Mouse (Mus musculus): Measurements from ENCODE around the gene Uimc1. TPM values are rescaled to one million over a fixed set of nuclear protein-coding genes. Genes with fewer than 3 reads are reported as not detected.
A peak's percentile ranks its signal among the peaks of the same experiment; 100 is the strongest.

Gene Uimc1
- polyA plus RNA-seq, 1 experiment, result 1.5 TPM

DNA sequence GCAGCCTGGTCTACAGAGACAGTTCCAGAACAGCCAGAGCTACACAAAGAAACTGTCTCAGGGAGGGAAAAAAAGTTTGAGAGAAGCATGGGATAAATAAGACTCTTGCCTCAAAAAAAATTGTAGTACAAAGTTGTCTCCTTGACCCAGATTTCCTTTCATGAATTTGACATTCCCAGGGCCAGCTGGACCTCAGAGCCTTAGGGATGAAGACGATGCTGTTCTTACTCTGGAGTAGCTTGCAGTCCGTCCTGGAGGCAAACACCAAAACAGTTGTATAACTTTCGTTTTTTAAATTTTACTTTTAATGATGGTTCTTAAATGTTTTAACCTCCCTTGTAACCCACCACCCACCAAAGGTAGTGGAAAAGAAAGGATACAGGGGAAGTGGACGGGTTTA is 7.0 kb upstream of the Uimc1 start:
- Histone ChIP-seq H3K4me3 (ENCODE audit: low read depth, low read length) (no peak overlapping the region), H3K27me3 (ENCODE audit: control insufficient read depth, insufficient read depth, low read length) (no peaks in the 10 kb centered on the region), H3K27ac (ENCODE audit: insufficient read depth, low read depth, low read length) (peak overlapping the region; percentile 45), H3K36me3 (ENCODE audit: control insufficient read depth, insufficient read depth, low read length) (no peaks in the 10 kb centered on the region), H3K4me1 (ENCODE audit: control insufficient read depth, insufficient read depth, insufficient read length, low read length) (peaks cover 4% of the 10 kb centered on the region; the same call in 1 of the 2 replicates)
- 89% methylated on average over 4 of the region's 4 CpGs for WGBS
- no peak for TF ChIP-seq POLR2A (IDR thresholded peaks at IDR 0.05; ENCODE audit: low read depth, low read length)
- no peak for TF ChIP-seq CTCF (IDR thresholded peaks at IDR 0.05; ENCODE audit: extremely low read depth, insufficient read length, insufficient replicate concordance, low read depth, low read length)

DNA sequence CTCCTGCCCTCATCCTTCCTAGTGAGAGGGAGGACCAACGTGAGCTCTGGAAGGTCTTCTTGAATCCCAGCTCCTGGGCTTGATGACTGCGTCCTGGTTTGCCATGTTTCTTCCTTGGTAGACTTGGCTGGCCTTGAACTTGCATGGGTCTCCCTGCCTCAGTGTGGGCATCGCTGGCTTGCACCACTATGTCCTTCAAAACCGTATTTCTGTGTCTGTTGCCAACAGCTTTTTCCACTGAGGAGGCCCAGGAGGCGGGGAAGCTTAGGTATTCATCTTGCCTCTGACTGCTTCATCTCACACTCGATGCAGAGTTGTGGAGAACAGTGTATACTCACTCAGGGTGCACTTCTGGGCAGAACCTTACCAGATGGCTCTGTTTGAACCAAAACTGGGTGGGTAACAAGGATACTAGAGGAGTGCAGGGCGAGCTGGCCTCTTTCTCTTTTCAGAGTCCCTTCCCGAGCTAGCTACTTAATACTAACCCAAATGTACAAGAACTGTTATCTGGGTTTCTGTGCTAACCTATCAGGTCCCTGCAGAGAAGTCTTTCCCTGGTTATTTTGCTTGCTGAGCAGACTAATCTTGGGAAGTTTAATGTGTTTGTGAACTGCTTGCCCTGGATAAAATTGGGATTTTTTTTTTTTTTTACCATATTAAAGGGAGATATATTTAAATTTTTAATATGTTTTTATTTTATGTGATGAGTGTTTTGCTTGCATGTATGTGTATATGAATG is 6.0 kb upstream of the Uimc1 start:
- Histone ChIP-seq H3K27me3 (ENCODE audit: control insufficient read depth, insufficient read depth, low read length) (no peaks in the 10 kb centered on the region), H3K4me1 (ENCODE audit: control insufficient read depth, insufficient read depth, insufficient read length, low read length) (peaks cover 4% of the 10 kb centered on the region; the same call in 1 of the 2 replicates), H3K36me3 (ENCODE audit: control insufficient read depth, insufficient read depth, low read length) (no peaks in the 10 kb centered on the region), H3K4me3 (ENCODE audit: low read depth, low read length) (peak overlapping the region; percentile 94), H3K27ac (ENCODE audit: insufficient read depth, low read depth, low read length) (no peak overlapping the region)
- no peak for TF ChIP-seq CTCF (IDR thresholded peaks at IDR 0.05; ENCODE audit: extremely low read depth, insufficient read length, insufficient replicate concordance, low read depth, low read length)
- no peak for TF ChIP-seq POLR2A (IDR thresholded peaks at IDR 0.05; ENCODE audit: low read depth, low read length)
- 19% methylated on average over 8 of the region's 8 CpGs for WGBS

DNA sequence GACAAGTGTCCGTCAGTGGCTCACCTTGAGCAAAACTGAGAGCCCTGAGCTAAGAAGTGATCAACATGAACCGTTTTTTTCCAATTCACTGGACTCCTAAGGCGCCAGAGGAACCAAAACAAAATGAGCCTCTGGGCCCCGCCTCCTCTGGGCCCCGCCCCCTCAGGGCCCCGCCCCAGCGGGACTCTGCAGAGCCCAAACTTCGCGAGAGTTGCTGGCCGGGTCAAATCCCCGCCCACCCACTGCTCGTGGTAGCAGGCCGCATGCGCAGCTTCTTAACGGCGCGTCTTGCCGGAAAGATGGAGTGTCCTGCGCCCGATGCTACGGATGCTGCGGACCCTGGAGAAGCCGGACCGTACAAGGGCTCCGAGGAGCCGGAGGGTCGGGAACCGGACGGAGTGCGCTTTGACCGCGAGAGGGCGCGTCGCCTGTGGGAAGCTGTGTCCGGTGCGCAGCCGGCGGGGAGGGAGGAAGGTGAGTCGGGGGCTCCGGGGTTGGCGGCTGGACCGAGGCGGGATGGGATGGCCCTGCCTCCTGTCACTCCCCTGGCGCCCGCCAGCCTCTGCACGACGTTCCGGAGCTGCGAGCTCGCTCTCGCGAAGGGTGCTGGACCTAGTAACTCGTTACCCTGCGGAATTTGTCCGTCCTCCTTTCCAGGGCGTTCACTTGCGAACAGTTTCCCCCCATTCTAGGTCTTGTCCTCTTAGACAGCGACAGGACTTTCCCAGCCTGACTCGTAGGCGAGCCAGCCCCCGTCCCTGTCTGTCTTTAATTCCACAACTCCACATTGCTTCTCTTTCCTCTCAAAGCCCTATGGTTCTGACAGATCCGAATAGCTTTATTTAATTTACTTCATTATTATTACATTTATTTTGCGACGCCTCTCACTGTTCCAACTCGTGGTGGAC is 5.2 kb upstream of the Uimc1 start, which contains the start of gene Zfp346:
TSS of gene Zfp346 (plus strand) at position 267 of the 908 bp plus-strand sequence.
- WGBS, result 1% methylated on average over 66 of the region's 66 CpGs
- peak; percentile 32; the same call in 1 of the 2 replicates for TF ChIP-seq CTCF (IDR thresholded peaks at IDR 0.05; ENCODE audit: extremely low read depth, insufficient read length, insufficient replicate concordance, low read depth, low read length)
- peak; percentile 89 for TF ChIP-seq POLR2A (IDR thresholded peaks at IDR 0.05; ENCODE audit: low read depth, low read length)

GRCm38 (mm10) chr13:55103351-55103750 is 3.3 kb upstream of the Uimc1 start:
- Histone ChIP-seq H3K36me3 (ENCODE audit: control insufficient read depth, insufficient read depth, low read length) (no peaks in the 10 kb centered on the region), H3K27me3 (ENCODE audit: control insufficient read depth, insufficient read depth, low read length) (no peaks in the 10 kb centered on the region), H3K4me1 (ENCODE audit: control insufficient read depth, insufficient read depth, insufficient read length, low read length) (peaks cover 4% of the 10 kb centered on the region; the same call in 1 of the 2 replicates), H3K4me3 (ENCODE audit: low read depth, low read length) (no peak overlapping the region), H3K27ac (ENCODE audit: insufficient read depth, low read depth, low read length) (no peak overlapping the region)
- WGBS, result 61% methylated on average over 2 of the region's 2 CpGs
- TF ChIP-seq POLR2A (IDR thresholded peaks at IDR 0.05; ENCODE audit: low read depth, low read length), result no peak
- no peak for TF ChIP-seq CTCF (IDR thresholded peaks at IDR 0.05; ENCODE audit: extremely low read depth, insufficient read length, insufficient replicate concordance, low read depth, low read length)

More for the DNA sequence above, 5.2 kb upstream of the Uimc1 start, which contains the start of gene Zfp346:
- Histone ChIP-seq H3K4me1 (ENCODE audit: control insufficient read depth, insufficient read depth, insufficient read length, low read length) (peaks cover 4% of the 10 kb centered on the region; the same call in 1 of the 2 replicates), H3K27me3 (ENCODE audit: control insufficient read depth, insufficient read depth, low read length) (no peaks in the 10 kb centered on the region), H3K36me3 (ENCODE audit: control insufficient read depth, insufficient read depth, low read length) (no peaks in the 10 kb centered on the region), H3K27ac (ENCODE audit: insufficient read depth, low read depth, low read length) (peak within 1 kb of the TSS; percentile 8; the same call in 1 of the 2 replicates), H3K4me3 (ENCODE audit: low read depth, low read length) (peak within 1 kb of the TSS; percentile 94)

- Histone ChIP-seq H3K4me1 (ENCODE audit: control insufficient read depth, insufficient read depth, insufficient read length, low read length) (peaks cover 4% of the 10 kb centered on the region; the same call in 1 of the 2 replicates), H3K36me3 (ENCODE audit: control insufficient read depth, insufficient read depth, low read length) (no peaks in the 10 kb centered on the region), H3K27ac (ENCODE audit: insufficient read depth, low read depth, low read length) (no peak overlapping the region), H3K27me3 (ENCODE audit: control insufficient read depth, insufficient read depth, low read length) (no peaks in the 10 kb centered on the region), H3K4me3 (ENCODE audit: low read depth, low read length) (no peak overlapping the region)
- 95% methylated on average over 3 of the region's 3 CpGs for WGBS
- TF ChIP-seq POLR2A (IDR thresholded peaks at IDR 0.05; ENCODE audit: low read depth, low read length) (no peak), CTCF (IDR thresholded peaks at IDR 0.05; ENCODE audit: extremely low read depth, insufficient read length, insufficient replicate concordance, low read depth, low read length) (no peak)
Observed at GRCm38 (mm10) chr13:55102366-55102765, 2.3 kb upstream of the Uimc1 start.

DNA sequence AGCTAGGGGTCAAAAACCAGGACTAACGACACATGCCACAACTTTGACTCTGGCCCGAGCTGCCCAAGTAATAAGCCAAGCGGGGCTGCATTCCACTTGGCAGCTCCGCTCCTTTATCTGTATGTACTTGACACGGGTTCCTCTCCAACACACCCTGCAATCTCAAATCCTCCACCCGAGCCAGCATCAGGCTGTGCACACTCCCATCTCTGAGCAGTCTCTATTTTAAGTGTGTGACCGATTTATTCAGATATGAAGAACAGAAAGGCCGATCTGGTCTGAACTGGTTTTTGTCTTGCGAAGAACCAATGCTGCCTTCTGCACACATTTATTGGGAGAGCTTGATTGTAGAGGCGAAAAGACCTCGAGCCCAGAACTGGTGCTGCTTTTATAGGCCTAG is 1.5 kb upstream of the Uimc1 start:
- no peak overlapping the region for H3K4me3 ChIP-seq (ENCODE audit: low read depth, low read length)
- 93% methylated on average over 11 of the region's 11 CpGs for WGBS
- H3K36me3 ChIP-seq (ENCODE audit: control insufficient read depth, insufficient read depth, low read length), result no peaks in the 10 kb centered on the region
- TF ChIP-seq POLR2A (IDR thresholded peaks at IDR 0.05; ENCODE audit: low read depth, low read length) (no peak), CTCF (IDR thresholded peaks at IDR 0.05; ENCODE audit: extremely low read depth, insufficient read length, insufficient replicate concordance, low read depth, low read length) (no peak)
- H3K4me1 ChIP-seq (ENCODE audit: control insufficient read depth, insufficient read depth, insufficient read length, low read length), result peaks cover 4% of the 10 kb centered on the region; the same call in 1 of the 2 replicates
- H3K27ac ChIP-seq (ENCODE audit: insufficient read depth, low read depth, low read length), result no peak overlapping the region
- no peaks in the 10 kb centered on the region for H3K27me3 ChIP-seq (ENCODE audit: control insufficient read depth, insufficient read depth, low read length)
